Mouse (Mus musculus): Measurements from ENCODE around the gene Tia1.

The Tia1 gene

GRCm38 (mm10) chr6:86431531-86431930 lies 27.5 kb downstream of the Tia1 start:
- no peak for DNase-seq (ENCODE audit: low read depth, low spot score)

GRCm38 (mm10) chr6:86433696-86434095 lies 29.7 kb downstream of the Tia1 start:
- no peak for DNase-seq (ENCODE audit: low read depth, low spot score)

- peak; percentile 36 for DNase-seq (ENCODE audit: low read depth, low spot score)
Observed at GRCm38 (mm10) chr6:86437711-86438110, 33.7 kb downstream of the Tia1 start.

DNA sequence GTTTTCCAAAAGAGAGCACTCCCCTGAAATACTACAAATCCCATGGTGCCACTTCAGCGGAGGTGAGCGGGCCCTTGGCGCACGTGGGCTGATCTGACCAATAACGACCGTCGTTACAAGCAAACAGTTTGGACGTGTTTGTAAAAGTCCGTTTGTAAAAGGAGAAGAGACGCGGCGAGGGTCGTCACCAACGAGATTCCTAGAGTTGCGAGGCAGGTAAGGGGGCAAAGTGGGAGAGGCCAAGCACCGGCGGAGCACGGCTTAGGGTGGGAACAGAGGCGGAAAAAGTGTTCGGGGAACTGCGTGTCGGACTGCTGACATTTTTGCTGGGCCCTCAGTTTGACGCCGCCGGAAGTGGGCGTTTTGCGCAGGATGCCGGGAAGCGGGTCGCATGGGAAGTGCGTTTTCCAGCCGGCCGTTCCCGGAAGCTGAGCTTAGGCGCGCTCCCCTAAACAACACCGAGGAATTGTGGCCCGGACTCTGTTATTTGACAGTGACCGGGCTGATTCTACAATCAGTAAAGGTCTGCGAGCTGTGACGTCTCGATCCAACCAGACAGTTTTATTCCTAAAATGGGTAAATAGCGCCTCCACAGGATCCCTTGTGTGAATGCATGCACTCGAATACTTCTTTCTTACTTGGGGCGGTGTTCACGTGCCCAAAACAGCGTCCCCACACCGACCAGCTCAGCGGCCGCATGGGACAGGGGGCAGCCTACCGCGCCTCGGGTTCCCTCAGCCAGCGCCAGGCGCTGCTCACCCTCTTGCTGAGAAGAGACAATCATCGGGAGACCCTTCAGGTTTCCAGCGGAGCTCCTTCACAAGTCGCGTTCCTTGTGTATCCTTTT lies 34.5 kb downstream of the Tia1 start, which contains the start of gene C87436:
Gene C87436 (plus strand): TSS at position 103 of the 847 bp plus-strand sequence.
- DNase-seq (ENCODE audit: low read depth, low spot score) = peak; percentile 94

GRCm38 (mm10) chr6:86439119-86439496 lies 35.1 kb downstream of the Tia1 start:
- DNase-seq (ENCODE audit: low read depth, low spot score) = no peak

DNA sequence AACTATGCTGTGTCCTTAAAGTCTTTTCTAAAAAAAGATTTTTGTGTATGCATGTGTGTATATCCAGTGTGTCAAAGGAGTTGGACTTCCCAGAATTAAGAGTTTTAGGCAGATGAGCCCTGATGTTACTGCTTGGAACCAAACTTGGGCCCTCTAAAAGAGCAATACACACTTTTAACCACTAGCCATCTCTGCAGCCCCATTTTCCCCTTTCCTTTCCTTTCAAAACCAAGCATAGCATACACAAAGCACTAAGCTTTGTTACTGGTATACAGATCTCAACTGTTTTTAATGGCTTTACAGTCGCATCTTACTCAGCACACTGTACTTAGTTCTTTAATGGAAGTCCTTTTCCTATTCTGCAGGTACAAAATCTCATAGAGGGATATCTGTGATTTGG lies 35.5 kb downstream of the Tia1 start:
- no peak for DNase-seq (ENCODE audit: low read depth, low spot score)

- DNase-seq (ENCODE audit: low read depth, low spot score) = no peak
Observed at GRCm38 (mm10) chr6:86441571-86441970, 37.6 kb downstream of the Tia1 start.

GRCm38 (mm10) chr6:86445551-86445950 lies 41.5 kb downstream of the Tia1 start:
- DNase-seq (ENCODE audit: low read depth, low spot score) = no peak

DNA sequence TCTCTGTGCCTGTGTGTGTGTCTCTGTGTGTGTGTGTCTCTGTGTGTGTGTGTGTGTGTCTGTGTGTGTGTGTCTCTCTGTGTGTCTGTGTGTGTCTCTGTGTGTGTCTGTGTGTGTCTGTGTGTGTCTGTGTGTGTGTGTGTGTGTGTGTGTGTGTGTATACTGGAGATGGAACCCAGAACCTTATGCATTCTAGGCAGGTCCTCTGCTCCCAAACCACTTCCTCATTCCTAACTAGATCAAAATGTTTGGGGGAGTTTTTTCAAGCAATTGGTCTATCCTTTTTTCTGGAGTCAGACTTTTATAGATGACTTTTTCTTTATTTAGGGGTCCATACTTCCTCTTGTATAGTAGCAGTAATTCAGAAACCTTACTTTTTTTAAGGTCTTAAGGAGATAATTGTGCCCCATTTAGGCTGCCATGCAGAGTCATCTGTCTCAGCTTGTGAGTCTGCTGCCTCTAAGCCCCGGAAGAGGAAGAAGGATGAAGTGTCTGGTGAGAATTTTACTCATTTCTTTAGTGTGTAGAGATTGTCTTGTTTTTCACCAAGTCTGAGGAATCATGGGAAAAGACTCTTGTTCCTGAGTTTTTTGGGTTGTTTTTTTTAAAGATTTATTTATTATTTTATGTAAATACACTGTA lies 43.0 kb downstream of the Tia1 start:
- DNase-seq (ENCODE audit: low read depth, low spot score) = no peak

- no peak for DNase-seq (ENCODE audit: low read depth, low spot score)
Observed at GRCm38 (mm10) chr6:86456727-86457126, 52.7 kb downstream of the Tia1 start.

DNA sequence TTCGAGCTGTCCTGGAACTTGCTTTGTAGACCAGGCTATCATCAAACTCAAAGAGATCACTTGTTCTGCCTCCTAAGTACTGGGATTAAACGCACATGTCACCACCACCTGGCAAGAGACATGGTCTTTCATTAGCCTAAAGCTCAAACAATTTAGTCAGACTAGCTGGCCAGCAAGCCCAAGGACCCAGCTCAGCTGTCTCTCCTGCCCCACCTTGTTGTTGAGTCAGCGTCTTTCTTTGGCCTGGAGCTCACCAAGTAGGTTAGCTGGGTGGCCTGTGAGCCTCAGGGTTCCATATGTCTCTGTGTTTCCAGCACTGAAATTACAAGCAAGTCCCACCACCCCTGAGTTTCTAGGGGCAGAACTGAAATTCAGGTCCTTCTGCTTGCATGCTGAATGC lies 59.1 kb downstream of the Tia1 start:
- DNase-seq (ENCODE audit: low read depth, low spot score) = no peak

- DNase-seq (ENCODE audit: low read depth, low spot score) = no peak
Observed at GRCm38 (mm10) chr6:86471317-86471716, 67.3 kb downstream of the Tia1 start.

- no peak for DNase-seq (ENCODE audit: low read depth, low spot score)
Observed at GRCm38 (mm10) chr6:86471760-86472099, 67.7 kb downstream of the Tia1 start.

DNA sequence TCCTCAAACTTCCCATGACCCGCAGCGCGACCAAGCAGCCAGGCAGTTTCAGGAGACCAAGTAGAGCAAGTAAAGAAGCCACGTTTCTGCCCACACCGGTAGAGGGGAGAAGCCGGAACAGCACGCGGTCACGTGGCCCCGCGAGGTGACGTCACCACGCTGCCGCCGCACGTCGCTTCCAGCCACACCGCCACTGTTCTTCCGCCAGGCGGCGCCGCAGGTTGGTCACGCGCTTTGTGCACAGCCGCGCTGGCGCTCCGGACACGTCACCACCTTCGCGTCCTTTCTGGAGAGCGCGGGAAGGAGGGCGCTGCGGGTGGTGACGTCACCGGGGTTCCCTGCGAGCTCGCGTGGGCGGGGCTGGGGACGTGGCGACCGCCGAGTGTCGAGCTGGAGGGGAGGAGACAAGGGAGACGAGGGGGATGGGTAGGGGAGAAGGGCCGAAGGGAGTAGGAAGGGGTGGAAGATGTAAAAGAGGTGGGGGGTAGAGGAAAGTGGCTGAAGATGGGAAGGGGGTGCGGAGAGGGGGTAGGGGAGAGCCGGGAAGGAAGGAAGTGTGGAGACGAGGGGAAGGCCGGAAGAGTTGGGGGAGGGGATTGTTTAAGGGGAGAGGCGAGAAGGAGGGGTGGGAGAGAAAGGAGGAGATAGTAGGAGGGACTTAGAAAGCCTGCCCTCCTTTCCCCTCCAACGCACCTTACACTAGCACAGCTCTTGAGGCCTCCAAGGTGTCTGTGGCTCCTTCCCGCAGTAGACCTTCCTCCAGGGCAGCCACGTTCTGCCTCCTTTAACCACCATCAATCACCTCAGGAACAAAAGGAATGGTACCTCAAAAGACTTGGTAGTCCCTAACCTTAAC lies 68.3 kb downstream of the Tia1 start:
- peak; percentile 100 for DNase-seq (ENCODE audit: low read depth, low spot score)

DNA sequence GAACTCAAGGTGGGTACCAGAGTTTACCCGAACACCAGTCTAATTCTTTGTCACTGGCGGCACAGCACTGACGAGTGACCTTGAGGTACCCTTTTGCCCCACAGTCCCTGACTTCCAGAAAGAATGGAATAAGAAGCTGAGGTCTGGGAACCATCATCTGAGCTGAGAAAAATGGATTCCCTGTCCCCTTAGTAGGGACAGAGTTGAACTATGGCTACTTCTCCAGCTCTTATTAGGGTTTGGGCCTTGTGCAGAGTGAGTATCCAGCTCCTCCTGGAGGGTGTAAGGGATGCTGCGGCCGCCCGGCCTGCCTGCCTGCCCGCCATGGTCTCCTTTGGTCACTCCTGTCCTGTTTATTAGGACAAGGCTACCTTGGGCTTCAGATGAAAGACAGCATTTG lies 69.1 kb downstream of the Tia1 start:
- no peak for DNase-seq (ENCODE audit: low read depth, low spot score)

DNA sequence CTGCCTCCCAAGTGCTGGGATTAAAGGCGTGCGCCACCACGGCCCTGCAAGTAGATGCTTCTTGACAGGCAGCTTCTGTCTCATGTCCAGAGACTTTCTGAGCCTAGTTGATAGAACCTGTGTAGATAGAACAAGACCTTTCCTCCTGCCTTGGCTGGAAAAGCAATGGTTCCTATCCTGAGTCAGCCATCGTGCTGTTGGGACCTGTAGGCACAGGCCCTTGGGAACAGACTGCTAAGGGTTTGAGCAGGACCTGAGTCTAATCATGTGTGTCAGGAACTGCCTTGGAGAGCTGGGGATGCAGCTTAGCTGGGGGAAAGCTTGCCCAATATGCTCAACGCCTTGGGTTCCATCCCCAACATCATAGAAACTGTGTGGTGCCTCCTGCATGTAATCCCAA lies 70.1 kb downstream of the Tia1 start:
- DNase-seq (ENCODE audit: low read depth, low spot score) = no peak

GRCm38 (mm10) chr6:86474646-86475181 lies 70.7 kb downstream of the Tia1 start:
- DNase-seq (ENCODE audit: low read depth, low spot score) = no peak

DNA sequence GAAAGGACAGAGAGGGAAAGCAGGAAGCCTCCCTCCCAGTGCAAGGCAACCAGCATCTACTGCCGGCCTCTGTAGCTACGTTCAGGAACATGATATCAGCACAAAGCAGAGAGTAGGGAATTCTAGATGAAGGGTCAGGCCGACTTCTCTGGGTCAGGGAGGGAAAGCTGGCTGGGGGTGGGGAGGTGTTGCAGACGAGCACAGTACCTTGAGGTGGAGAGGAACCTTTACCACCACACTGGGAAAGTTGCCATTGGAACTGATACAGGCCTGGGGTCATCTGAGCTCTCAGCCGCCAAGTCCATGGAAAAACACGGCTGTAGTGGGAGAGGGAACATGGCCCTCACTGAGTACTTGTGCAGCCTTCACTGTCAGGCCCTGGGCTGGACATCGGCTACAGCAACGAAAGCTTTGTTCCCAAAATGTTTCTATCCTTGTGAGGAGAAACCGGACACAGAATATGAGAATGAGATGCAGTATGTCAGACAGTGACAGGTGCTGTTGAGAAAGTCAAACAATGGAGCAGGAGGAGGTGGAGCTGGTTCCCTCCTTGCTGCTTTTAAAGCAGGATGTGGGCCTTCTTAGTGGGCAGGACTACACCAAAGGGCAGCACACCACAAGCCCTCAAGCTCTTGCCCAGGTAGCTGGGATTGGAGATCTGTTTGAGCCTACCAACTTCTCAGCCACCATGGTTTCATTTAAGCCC lies 71.6 kb downstream of the Tia1 start:
- DNase-seq (ENCODE audit: low read depth, low spot score) = peak; percentile 90

DNA sequence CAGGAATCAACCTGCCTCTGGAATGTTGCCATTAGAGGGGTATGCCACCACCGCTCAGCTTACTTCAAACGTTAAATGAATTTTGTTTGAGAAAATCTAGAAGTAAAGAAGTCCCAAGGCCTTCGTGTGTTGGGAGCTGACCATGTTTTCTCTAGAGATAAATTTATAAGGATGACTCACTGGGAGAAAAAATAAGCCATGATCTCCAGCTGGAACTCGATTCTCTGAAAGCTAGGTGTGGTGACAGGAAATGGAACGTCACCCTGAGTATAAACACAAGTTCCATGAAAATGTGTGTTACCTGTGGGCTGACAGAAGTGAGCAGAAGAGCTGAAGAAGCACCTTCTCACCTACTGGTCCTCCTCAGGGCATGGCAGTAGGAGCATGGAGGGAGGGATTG lies 72.9 kb downstream of the Tia1 start:
- no peak for DNase-seq (ENCODE audit: low read depth, low spot score)

GRCm38 (mm10) chr6:86479311-86479710 lies 75.3 kb downstream of the Tia1 start:
- no peak for DNase-seq (ENCODE audit: low read depth, low spot score)

DNA sequence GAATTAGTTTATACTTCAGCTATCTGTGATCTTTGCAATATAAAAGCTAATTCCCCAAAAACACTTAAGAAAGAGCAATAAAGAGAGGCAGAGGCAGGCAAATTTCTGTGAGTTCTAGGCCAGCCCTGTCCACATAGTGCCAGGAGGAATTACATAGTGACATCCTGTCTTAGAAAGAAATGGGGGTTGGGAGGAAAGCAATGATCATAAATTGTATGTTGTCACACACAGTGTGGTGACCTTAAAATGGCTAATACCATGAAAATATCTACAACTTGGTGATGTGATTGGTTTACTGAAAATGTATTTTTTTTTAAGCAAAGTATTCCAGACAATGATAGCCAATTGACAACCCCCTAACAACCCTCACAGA lies 75.8 kb downstream of the Tia1 start:
- no peak for DNase-seq (ENCODE audit: low read depth, low spot score)
